Mouse (Mus musculus): ENCODE data around the gene Cyp4f18.
"Not testable (repeated sequence)": the region's sequence is repeated elsewhere in the genome, so short reads cannot be mapped to it uniquely, and the experiment has no call there.

Cyp4f18 gene

GRCm38 (mm10) chr8:71974211-71974610, 35.2 kb downstream of the Cyp4f18 start:
- no peak for DNase-seq (ENCODE audit: low spot score)

DNA sequence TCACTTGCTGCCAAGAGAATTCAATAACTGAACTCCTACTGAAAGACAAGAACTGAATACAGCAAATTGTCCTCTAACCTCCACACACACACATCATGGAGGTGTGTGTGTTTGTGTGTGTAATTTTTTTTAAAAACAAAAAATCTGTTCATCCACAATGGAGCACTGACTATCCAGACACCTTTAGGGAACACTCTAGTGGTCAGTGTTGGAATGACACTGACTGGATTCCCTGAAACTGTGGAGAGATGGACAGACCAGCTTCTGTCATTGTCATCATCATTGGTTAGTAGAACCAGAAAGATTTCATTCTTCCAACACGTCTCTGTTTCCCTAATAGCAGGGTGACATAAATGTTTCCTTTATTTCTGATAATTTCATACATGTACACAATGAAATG, 37.5 kb downstream of the Cyp4f18 start:
- DNase-seq (ENCODE audit: low spot score) = no peak

- no peak for DNase-seq (ENCODE audit: low spot score)
Measured at GRCm38 (mm10) chr8:71968636-71969035, 40.8 kb downstream of the Cyp4f18 start.

GRCm38 (mm10) chr8:71968100-71968499, 41.3 kb downstream of the Cyp4f18 start:
- no peak for DNase-seq (ENCODE audit: low spot score)

- DNase-seq (ENCODE audit: low spot score) = no peak
Measured at GRCm38 (mm10) chr8:71967261-71967660, 42.2 kb downstream of the Cyp4f18 start.

- no peak for DNase-seq (ENCODE audit: low spot score)
Measured at GRCm38 (mm10) chr8:71966411-71966810, 43.0 kb downstream of the Cyp4f18 start.

DNA sequence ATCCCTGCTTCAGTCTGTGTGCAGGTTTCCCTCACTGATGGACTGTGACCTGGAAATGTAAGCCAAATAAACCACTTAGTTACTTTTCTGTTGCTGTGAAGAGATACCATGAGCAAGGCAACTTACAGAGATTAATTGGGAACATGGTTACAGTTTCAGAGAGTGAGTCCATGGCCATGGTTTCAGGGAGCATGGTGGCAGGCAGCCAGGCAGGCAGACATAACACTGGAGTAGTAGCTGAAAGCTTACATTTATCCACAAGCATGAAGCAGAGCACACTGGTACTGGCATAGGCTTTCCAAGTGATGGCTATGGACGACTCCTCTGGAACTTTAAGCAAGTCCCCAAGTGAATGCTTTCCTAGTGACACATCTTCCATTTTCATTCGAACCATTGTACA, 44.3 kb downstream of the Cyp4f18 start:
- DNase-seq (ENCODE audit: low spot score) = no peak

DNA sequence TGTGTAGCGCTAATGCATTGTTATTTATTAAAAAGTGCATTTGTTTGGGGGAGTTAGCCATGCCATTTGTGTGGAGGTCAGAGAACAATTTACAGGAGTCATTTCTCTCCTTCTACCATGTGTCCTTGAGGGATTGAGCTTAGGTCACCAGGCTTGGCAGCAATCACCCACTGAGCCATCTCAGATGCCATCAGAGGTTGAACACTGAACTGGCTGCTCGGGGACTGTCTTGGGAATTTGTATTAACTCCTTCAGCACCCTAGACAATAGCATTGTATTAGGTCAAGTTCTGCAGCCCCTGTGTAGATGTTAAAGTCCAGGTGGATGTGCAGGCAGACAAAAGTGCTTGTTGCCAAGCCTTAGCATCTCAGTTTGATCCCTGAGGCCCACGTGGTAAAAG, 45.4 kb downstream of the Cyp4f18 start:
- DNase-seq (ENCODE audit: low spot score) = no peak

GRCm38 (mm10) chr8:71961796-71962195, 47.6 kb downstream of the Cyp4f18 start:
- no peak for DNase-seq (ENCODE audit: low spot score)

DNA sequence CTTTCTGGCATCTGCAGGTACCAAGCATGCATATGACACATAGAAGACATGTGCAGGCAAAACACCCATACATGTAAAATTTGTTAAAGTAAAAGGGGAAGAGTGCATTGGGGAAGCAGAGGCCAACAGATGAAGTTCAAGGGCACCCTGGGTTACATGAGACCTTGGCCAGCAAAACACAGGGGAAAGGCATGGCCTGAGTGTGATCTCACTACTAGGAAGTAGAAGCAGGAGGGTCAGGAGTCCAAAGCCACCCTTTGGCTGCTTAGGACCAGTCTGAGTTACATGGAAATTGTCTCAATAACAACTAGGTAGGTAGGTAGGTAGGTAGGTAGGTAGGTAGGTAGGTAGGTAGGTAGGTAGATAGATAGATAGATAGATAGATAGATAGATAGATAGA, 48.9 kb downstream of the Cyp4f18 start:
- DNase-seq (ENCODE audit: low spot score) = no peak

- DNase-seq (ENCODE audit: low spot score) = no peak
Measured at GRCm38 (mm10) chr8:71954666-71955065, 54.8 kb downstream of the Cyp4f18 start.

- not testable (repeated sequence) for DNase-seq (ENCODE audit: low spot score)
Measured at GRCm38 (mm10) chr8:71952961-71953700, 56.3 kb downstream of the Cyp4f18 start.

DNA sequence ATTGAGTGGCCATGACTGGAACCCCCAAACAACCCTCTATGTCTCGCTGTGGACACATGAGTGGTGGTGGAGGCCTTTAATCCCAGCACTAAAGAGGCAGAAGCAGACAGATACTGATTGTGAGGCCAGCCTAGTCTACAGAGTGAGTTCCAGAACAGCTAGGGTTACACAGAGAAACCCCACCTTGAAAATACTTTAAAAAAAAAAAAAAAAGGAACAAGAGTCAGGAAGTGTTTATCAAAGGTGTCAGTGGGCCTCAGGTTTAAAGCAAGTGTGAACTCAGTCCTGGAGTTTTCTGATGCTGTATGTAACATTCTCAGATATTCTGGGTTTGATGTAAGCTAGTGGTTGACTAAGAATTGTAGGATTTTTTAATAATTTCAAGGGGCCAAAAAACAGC, 56.9 kb downstream of the Cyp4f18 start:
- no peak for DNase-seq (ENCODE audit: low spot score)

DNA sequence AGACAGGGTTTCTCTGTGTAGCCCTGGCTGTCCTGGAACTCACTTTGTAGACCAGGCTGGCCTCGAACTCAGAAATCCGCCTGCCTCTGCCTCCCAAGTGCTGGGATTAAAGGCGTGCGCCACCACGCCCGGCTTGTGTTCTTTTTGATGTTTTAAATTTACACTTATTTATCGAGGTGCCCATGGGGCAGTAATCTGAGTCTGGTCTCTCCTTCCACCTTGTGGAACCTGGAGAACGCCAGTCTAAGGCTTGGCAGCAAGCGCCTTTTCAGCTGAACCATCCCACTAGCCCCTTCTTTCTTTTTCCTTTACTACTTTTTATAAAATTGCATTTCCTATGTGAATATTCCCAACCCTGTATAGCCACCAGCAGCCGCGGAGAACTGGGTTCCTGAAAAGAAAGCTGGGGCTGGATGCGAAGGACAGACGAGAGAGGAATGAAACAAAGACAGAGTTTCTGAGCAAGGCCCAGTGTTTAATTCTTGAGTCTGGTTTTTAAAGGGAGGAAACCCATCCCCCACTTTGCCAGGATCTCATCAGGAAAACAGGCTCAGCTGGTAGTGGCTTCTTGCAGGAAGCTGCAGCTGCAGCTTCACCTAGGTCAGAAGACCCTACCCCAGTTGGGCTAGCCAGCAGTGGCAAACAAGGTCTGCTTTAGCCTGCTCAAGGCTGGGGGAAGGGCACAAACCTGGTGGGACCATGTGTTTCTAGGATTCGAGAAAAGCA, 57.8 kb downstream of the Cyp4f18 start:
- DNase-seq (ENCODE audit: low spot score) = no peak

- peak; percentile 98 for DNase-seq (ENCODE audit: low spot score)
Measured at GRCm38 (mm10) chr8:71950482-71951221, 58.8 kb downstream of the Cyp4f18 start, which contains the start of gene Zfp961. Gene Zfp961 (plus strand): TSS chr8:71951038.

- DNase-seq (ENCODE audit: low spot score) = no peak
Measured at GRCm38 (mm10) chr8:71948624-71949023, 60.8 kb downstream of the Cyp4f18 start.

GRCm38 (mm10) chr8:71941776-71942175, 67.7 kb downstream of the Cyp4f18 start:
- no peak for DNase-seq (ENCODE audit: low spot score)

GRCm38 (mm10) chr8:71940293-71941208, 68.9 kb downstream of the Cyp4f18 start:
- DNase-seq (ENCODE audit: low spot score) = no peak

Measured in ovary, postnatal 10 days (tissue).